Mouse (Mus musculus): ENCODE data around the gene Atp6v1e2.

Gene Atp6v1e2

GRCm38 (mm10) chr17:86947840-86948796 lies at the start of gene Atp6v1e2:
Gene Atp6v1e2, minus strand, starts transcription at chr17:86947897.
- no peak for DNase-seq (ENCODE audit: low spot score in 2 of 2)

DNA sequence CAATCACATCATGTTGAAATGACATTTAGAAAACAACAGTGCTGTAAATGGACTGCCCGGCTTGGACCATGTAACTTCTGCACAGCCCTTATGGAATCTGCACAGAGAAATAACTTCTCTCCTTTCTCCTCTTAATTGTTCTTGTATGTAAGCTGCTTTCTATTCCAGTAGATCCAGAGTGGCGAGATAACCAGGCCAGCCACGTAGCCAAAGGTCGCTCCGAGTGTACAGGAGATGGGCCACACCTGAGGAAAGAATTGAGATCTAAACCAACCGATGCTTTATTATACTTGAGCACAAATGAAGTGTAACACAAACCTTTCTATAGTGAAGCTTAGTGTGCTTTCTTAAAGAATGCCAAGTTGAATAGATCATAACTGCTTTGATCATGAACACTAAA lies 49.6 kb upstream of the Atp6v1e2 start:
- no peak for DNase-seq (ENCODE audit: low spot score in 2 of 2)

GRCm38 (mm10) chr17:86991306-86991705 lies 43.6 kb upstream of the Atp6v1e2 start:
- no peak for DNase-seq (ENCODE audit: low spot score in 2 of 2)

DNA sequence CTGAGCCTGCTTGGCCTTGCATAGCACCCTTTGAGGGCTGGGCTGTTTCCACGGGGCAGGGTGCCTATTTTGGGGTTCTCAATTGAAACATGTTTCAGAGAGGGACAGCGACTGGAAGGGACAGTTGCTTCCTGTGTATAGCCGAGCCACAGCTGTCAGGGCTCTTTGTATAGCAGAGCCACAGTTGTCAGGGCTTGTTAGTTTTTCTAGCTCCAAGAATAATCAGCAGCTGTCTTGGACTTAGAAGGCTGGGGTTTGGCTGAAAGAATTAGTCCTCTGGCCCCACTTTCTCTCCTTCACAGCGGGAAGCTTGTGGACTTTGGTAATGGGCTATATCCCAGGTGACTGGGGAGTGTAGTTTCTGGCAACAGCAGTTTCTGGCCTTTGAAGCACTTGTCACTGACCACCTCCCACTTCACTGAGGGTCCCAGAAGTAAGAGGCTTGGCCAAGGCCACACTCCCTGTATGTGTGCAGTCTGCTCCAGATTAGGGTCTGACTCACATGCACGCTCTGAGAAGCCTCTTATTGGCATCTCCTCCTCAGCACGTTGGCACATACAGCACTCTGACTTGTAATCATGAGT lies 41.0 kb upstream of the Atp6v1e2 start:
- peak; percentile 66 to 73 for DNase-seq (ENCODE audit: low spot score in 2 of 2)

GRCm38 (mm10) chr17:86988161-86988560 lies 40.5 kb upstream of the Atp6v1e2 start:
- peak; percentile 49 to 60 for DNase-seq (ENCODE audit: low spot score in 2 of 2)

DNA sequence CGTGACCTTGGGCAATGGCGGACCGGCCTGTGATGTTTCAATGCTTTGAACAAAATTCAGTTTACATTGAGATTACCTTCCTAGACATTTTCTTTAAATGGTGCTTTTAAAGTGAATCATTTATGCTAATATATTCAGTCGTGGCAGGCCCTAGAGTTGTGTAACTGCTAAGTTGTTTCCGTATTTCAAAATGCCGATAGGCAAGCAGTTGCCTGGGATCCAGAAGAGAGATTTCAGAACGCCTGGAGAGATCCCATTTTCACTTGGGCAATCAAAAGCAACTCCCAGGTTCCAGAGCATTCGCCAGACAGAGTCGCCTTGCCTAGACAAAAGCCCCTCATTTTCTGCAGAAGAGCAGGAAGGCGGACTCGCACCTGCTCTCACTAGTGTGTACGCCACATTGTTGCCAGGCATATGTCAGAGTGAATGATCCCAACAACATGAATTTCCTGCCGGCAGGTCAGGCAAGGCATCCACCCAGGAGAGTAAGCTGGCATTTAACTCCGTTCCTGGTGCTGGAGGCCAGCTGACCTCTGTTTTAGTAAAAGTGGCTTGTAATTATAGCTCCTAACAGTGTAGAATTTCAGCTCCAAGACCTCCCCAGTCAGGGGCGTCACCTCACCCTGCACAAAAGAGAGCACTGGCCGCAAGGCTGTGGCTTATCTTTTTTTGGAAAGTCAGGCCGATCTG lies 38.9 kb upstream of the Atp6v1e2 start:
- DNase-seq (ENCODE audit: low spot score in 2 of 2) = no peak

DNA sequence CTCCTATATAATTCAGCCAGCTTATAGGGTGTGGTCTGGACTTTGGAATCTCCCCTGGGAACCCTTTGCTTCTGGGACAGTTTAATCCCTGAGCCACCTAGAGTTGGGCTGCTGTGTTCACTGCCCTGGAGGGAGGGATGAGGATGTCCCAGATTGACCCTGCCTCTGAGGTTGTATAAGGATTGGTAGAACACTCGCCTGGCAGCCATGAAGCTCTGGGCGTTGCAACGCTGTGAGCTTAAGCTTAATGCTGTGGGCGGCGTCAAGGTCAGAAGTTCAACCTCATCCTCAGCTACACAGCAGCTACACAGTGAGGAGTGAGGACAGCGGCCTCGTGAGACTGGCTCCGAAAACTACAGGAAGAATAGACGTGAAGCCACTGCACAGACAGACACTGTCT lies 34.8 kb upstream of the Atp6v1e2 start:
- DNase-seq (ENCODE audit: low spot score in 2 of 2) = no peak

GRCm38 (mm10) chr17:86981701-86982100 lies 34.0 kb upstream of the Atp6v1e2 start:
- DNase-seq (ENCODE audit: low spot score in 2 of 2) = no peak

- DNase-seq (ENCODE audit: low spot score in 2 of 2) = no peak
These were observed 33.5 kb upstream of the Atp6v1e2 start for GRCm38 (mm10) chr17:86981205-86981604.

DNA sequence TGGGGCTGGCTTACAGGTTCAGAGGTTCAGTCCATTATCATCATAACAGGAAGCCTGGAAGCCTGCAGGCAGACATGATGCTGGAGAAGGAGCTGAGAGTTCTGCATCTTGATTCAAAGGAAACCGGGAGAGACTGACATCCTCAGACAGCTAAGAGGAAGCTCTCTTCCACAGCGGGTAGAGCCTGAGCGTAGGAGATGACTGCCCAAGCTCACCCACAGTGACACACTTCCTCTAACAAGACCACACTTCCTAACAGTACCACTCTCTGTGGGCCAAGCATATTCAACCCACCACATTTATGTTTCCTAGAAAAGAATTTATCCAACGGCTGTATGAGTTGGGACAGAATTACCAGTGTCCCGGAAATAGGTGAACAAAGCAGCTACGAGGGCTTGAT lies 30.8 kb upstream of the Atp6v1e2 start:
- no peak for DNase-seq (ENCODE audit: low spot score in 2 of 2)

GRCm38 (mm10) chr17:86976387-86976786 lies 28.7 kb upstream of the Atp6v1e2 start:
- DNase-seq (ENCODE audit: low spot score in 2 of 2) = no peak

DNA sequence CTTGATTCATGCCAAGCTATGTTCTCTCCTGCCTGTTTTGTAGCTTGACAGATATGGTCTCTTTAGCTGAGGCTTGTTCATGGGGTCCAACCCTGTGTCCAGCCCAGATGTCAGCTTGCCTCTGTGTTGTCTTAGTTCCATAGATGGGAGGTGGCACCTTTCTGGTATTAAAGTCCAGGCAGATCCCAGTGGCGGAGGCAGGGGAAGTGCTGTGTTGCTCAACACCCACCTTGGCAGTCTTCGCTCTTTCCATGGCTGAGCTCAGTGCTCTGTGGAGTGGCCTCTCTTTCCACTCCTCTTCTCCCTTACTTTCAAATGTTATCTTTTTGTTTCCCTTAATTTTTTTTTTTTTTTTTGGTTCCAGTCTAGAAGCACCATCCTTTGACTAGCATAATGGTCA lies 25.4 kb upstream of the Atp6v1e2 start:
- DNase-seq (ENCODE audit: low spot score in 2 of 2) = no peak

- DNase-seq (ENCODE audit: low spot score in 2 of 2) = no peak
These were observed 24.2 kb upstream of the Atp6v1e2 start for GRCm38 (mm10) chr17:86971860-86972259.

DNA sequence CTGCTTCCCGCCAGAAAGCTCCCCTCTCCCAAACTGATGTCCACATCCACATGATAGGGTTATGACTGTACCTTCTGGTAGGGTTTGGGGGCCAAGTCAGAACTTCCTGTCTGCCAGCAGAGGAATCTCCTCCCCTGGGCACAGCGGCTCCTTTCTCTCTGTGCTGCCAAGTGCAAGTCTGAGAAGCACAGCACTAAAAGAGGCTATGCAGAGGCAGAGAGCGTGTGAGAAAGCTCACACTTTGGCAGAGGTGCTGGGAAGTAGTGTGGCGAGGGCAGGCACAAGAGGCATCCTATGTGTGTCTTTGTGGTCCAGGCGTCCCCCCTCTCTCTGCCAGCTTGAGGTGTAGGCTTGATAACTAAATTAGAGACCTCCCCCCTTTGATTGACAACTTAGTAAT lies 23.3 kb upstream of the Atp6v1e2 start:
- peak; percentile 73 to 87 for DNase-seq (ENCODE audit: low spot score in 2 of 2)

DNA sequence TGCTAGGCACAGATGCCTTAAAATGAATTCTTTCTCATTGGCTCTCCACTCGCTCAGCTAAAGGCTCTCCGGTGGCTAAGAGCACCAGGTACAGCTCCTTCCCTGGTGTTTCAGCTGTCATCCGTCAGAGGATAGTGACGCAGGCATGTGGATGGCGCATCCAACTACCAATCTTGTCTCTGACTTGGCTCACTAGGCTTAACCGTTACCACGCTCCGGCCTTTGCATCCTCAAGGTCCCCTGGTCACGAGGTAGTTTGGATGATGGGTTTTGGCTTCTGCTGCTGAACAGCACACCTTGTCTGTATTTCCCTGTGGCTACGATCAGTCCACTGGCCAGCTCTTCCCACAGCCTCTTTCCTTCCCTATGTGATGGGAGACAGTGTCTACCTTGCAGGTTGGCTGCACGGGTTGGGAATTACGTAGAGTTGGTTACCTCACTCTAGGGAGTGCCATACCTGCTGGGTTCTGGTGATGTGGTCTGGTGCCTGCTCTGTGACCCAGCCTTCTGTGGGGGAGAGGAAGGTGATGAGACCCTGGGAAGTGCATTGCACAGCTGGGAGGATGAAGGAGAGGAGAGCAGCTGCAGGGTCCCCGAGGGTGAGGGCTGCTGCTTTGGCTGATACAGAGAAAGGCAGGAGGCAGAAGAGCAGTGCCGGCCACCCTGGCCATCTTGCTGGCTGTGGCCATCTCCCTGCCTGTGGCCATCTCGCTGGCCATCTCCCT lies 22.5 kb upstream of the Atp6v1e2 start:
- no peak for DNase-seq (ENCODE audit: low spot score in 2 of 2)

GRCm38 (mm10) chr17:86969582-86969981 lies 21.9 kb upstream of the Atp6v1e2 start:
- DNase-seq (ENCODE audit: low spot score in 2 of 2) = peak; percentile 70 to 84

- DNase-seq (ENCODE audit: low spot score in 2 of 2) = no peak
These were observed 20.9 kb upstream of the Atp6v1e2 start for GRCm38 (mm10) chr17:86968581-86968980.

DNA sequence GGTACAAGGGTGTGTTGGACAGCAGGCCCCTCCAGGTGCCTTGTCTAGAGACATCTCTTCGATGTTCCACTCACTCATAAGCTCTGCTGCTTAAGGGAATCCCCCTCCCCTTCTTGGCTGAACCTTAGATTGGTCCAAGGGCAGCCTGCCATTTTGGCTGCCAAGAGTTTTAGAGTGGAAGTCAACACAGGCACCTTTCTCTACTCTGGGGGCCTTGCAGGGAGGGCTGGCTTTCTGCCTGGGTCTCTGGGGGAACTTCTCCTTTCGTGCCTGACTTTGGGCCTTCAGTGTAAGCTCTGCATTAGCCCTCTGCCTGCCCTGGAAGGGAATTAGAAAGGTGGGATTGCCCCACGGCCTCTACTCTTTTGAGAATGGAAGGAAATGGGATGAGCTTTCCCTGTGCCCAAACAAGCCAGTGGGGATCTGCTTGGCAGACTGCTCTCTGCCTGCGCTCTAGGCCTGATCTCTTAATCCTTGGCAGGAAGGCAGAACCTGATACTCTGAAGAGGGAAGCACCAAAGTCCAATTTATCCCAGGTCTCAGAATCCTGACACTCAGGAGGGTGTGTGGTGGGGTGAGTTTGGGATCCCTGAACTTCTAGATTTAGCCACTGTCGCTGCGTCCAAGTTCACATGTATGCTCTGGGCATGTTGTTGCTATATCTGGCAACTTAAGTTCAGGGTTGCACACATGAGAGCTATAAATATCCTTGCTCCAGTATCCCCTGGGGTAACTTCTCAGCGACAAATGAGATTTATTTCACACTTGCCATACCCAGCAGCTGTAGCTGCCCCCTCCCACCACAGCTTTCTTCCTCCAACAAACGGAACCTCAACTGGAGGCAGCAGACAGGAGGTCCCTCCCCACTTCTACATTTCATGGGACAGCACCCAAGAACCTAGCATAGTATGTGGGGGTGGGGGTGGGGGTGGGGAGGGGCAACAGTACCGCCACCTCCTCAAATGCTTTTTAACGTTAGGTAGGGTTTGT lies 20.1 kb upstream of the Atp6v1e2 start:
- no peak for DNase-seq (ENCODE audit: low spot score in 2 of 2)

GRCm38 (mm10) chr17:86967048-86967447 lies 19.4 kb upstream of the Atp6v1e2 start:
- DNase-seq (ENCODE audit: low spot score in 2 of 2) = no peak

GRCm38 (mm10) chr17:86966040-86966439 lies 18.3 kb upstream of the Atp6v1e2 start:
- DNase-seq (ENCODE audit: low spot score in 2 of 2) = no peak

- DNase-seq (ENCODE audit: low spot score in 2 of 2) = no peak
These were observed 17.4 kb upstream of the Atp6v1e2 start for GRCm38 (mm10) chr17:86965121-86965520.
